Mouse (Mus musculus) brain, embryonic 18.5 days (tissue): ENCODE data around the gene Gm6176.
"Not testable (repeated sequence)": the region's sequence is repeated elsewhere in the genome, so short reads cannot be mapped to it uniquely, and the experiment has no call there.

Source experiments
- DNase-seq: peaks from one replicate; pipeline ENCODE4 v3.0.0-alpha.2; 2012; ENCODE audit warnings: low read depth, low spot score

Gene Gm6176

DNA sequence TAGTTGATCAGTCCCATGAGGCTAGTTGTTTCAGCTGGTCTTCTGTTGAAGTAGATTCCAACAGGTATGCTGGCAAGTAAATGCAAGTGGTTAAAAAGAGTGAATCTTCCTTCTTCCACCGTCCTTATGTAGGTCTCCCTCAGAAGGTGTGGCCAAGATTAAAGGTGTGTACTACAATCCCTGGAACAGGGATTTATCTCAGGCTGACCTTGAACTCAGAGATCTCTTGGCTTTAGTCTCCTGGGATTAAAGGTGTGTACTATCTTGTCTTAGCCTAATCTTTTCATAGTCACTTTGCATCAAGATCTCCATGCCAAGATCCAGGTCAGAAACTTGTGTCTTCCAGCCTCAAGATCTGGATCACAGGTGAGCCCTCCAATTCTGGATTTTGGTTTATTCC, at the start of gene Gm6176:
Gene Gm6176, minus strand, starts transcription at position 101 of the 400 bp plus-strand sequence.
- not testable (repeated sequence) for DNase-seq

GRCm38 (mm10) chr7:22068757-22069156, 12.7 kb upstream of the Gm6176 start, which contains the start of gene Vmn1r139:
Gene Vmn1r139, plus strand, starts transcription at chr7:22069057.
- DNase-seq: not testable (repeated sequence)

GRCm38 (mm10) chr7:22028797-22029196, 27.3 kb downstream of the Gm6176 start, which contains the start of gene Vmn1r138:
Gene Vmn1r138, minus strand, starts transcription at chr7:22028897.
- not testable (repeated sequence) for DNase-seq
